Mouse (Mus musculus) cerebellum, adult 2 months (tissue): Measurements from ENCODE around the gene Ncoa1.

ENCODE experiments used
- CTCF ChIP-seq: fragments of 200-500 bp; IDR thresholded peaks from 2 replicates; pipeline ENCODE4 v1.5.1; 2011; ENCODE audit warnings: low read depth, mild to moderate bottlenecking, control low read depth, low read length, moderate library complexity, borderline replicate concordance; ENCODE audit not compliant: insufficient read depth
- POLR2A ChIP-seq: fragments of 200-500 bp; IDR thresholded peaks from 2 replicates; pipeline ENCODE4 v1.6.1; 2011; ENCODE audit warnings: low read length, control low read depth, borderline replicate concordance; ENCODE audit not compliant: insufficient read depth

DNA sequence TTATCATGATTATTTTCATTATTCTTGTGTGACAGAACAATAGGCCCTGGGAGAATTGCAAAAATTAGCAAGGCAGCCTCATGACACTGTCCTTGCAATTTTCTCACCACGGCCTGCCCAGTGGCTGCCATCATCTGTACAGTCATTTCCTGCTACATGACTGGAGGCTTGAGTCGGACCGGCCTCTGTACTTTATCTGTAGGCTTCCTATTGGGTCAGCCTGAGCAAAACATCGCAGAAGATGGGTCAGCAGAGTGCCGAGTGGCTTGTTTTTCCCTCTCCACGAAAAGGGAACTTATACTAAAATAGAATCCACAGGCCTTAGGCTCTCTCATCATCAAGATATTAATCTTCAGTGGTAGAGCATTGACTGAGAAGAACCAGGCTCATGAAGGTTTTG is 28.3 kb upstream of the Ncoa1 start:
- no peak for TF ChIP-seq POLR2A
- no peak for TF ChIP-seq CTCF
